Mouse (Mus musculus) heart, embryonic 16.5 days (tissue): ENCODE data around the gene Uri1. TPM values are rescaled to one million over a fixed set of nuclear protein-coding genes. Genes with fewer than 3 reads are reported as not detected.

Experiments
- ATAC-seq: fragments of 200-750 bp; cut with Nextera tagmentation; replicated peaks from 2 replicates; pipeline ENCODE4 v1.8.0; 2017; ENCODE audit warnings: moderate number of reproducible peaks; ENCODE audit not compliant: insufficient read depth, low FRiP score; ENCODE audit errors: extremely low read depth
- H3K27ac ChIP-seq: fragments of 300-500 bp; sonication (generic); 2 replicates; pipeline ENCODE4 v1.5.1; 2014; ENCODE audit warnings: mild to moderate bottlenecking, low read length, control low read depth, moderate library complexity
- H3K27me3 ChIP-seq: fragments of 300-500 bp; sonication (generic); 2 replicates; pipeline ENCODE4 v1.6.1; 2014; ENCODE audit warnings: low read length, mixed read lengths; ENCODE audit not compliant: control insufficient read depth, insufficient read depth
- H3K36me3 ChIP-seq: fragments of 300-500 bp; sonication (generic); 2 replicates; pipeline ENCODE4 v1.6.1; 2014; ENCODE audit not compliant: control insufficient read depth, insufficient read depth
- H3K4me1 ChIP-seq: fragments of 300-500 bp; sonication (generic); 2 replicates; pipeline ENCODE4 v1.6.1; 2014; ENCODE audit warnings: low read length, mixed read lengths; ENCODE audit not compliant: control insufficient read depth, insufficient read depth
- H3K4me2 ChIP-seq: fragments of 300-500 bp; sonication (generic); 2 replicates; pipeline ENCODE4 v1.6.1; 2014; ENCODE audit warnings: low read depth, mild to moderate bottlenecking, control low read depth, low read length
- H3K4me3 ChIP-seq: fragments of 300-500 bp; sonication (generic); 2 replicates; pipeline ENCODE4 v1.5.1; 2014; ENCODE audit warnings: mild to moderate bottlenecking, control low read depth, low read length
- H3K9ac ChIP-seq: fragments of 300-500 bp; sonication (generic); 2 replicates; pipeline ENCODE4 v1.6.1; 2014; ENCODE audit warnings: low read length, control low read depth
- H3K9me3 ChIP-seq: fragments of 300-500 bp; sonication (generic); replicated peaks from 2 replicates; pipeline ENCODE4 v1.6.1; 2016; ENCODE audit warnings: low read length; ENCODE audit not compliant: control insufficient read depth
- WGBS: fragments of 180-500 bp; shearing (Covaris S2); extraction: QIAGEN DNeasy Blood & Tissue Kit; methylation state at CpG from one replicate; pipeline ENCODE4 v1.1.7; 2014; 5-methylcytosine and 5-hydroxymethylcytosine counted together
- polyA plus RNA-seq: library from polyadenylated mRNA; unstranded; fragments of >200 nt; fragmentation: Nextera tagmentation; extraction: Ambion mirVana; gene quantifications from 2 replicates; pipeline ENCODE4 v1.2.1, GENCODE M21; 2015

The Uri1 gene
- polyA plus RNA-seq, 1 experiment from 2014 or later = 29.6 TPM

DNA sequence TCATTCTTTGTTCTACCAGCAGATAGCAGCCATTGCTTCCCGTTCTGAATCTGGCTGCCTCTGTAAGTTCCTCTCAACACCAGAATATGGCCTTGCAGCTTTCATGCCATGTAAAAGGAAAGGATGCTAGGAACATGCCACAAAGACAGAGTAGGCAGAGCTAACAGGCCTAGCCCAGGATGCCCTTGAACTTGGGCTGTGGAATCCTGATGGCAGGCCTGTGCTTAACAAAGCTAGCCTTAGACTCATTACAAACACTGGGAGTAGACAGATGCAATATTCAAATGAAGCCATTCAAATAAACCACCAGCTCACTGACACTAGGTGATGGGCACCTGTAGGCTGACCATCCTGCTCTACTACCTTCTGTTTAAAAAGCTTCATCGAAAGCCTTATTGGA, 30.5 kb downstream of the Uri1 start:
- Histone ChIP-seq H3K36me3 (no peaks in the 10 kb centered on the region), H3K4me1 (peaks cover 4% of the 10 kb centered on the region; the same call in 1 of the 2 replicates), H3K27ac (no peak overlapping the region), H3K4me2 (no peak overlapping the region), H3K27me3 (no peaks in the 10 kb centered on the region), H3K9ac (no peak overlapping the region), H3K4me3 (no peak overlapping the region), H3K9me3 (no peaks in the 10 kb centered on the region)
- no peak for ATAC-seq
- WGBS = 76% methylated on average over 2 of the region's 2 CpGs

GRCm38 (mm10) chr7:37984866-37985265, 38.5 kb downstream of the Uri1 start:
- Histone ChIP-seq H3K27ac (no peak overlapping the region), H3K9me3 (no peaks in the 10 kb centered on the region), H3K4me2 (no peak overlapping the region), H3K9ac (no peak overlapping the region), H3K36me3 (peaks cover 7% of the 10 kb centered on the region), H3K4me1 (0 out of 2 replicates have a peak, but pooled peaks cover 2% of the 10 kb centered on the region), H3K4me3 (no peak overlapping the region), H3K27me3 (no peaks in the 10 kb centered on the region)
- 64% methylated on average over 5 of the region's 5 CpGs for WGBS
- ATAC-seq = no peak

DNA sequence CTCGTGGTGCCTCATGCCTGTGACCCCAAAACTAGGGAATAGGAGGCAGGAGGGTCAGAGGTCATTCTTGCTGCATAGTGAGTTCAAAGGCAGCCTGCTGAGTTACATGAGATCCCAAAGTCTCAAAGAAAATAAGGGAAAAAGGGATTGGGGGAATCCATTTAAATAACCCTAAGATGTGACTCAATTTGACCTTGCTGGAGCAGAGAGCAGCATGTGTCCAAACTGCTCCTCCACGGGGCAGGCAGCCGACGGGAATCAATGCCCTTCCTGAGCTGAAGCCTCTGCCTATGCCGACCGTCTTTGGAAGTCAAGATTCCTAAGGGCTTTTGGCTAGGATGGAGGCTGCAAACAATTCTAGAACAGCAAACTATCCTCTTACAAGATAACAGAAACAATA, 39.9 kb downstream of the Uri1 start:
- H3K4me1 ChIP-seq = 0 out of 2 replicates have a peak, but pooled peaks cover 2% of the 10 kb centered on the region
- 52% methylated on average over 6 of the region's 6 CpGs for WGBS
- H3K9ac ChIP-seq = no peak overlapping the region
- H3K27me3 ChIP-seq = no peaks in the 10 kb centered on the region
- H3K9me3 ChIP-seq = no peaks in the 10 kb centered on the region
- no peak for ATAC-seq
- H3K4me2 ChIP-seq = no peak overlapping the region
- peaks cover 7% of the 10 kb centered on the region for H3K36me3 ChIP-seq
- no peak overlapping the region for H3K4me3 ChIP-seq
- no peak overlapping the region for H3K27ac ChIP-seq

DNA sequence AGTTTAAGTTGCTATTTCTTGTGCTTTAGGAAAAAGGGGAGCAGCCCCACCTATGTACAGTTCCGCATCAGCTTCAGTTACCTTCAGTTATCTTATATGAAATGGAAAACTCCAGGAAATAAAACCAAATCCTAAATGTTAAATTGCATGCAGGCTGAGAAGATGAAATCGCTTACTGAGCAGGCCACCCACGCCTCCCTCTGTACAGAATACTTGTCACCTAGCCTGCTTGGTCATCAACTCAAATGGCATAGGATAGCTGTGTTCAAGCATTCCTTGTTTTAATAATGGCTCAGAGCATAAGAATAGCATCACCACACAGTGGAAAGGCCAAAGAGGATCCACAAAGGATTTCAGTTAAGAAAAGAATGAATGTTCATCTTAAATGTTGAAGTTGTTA, 43.6 kb downstream of the Uri1 start:
- Histone ChIP-seq H3K9me3 (no peaks in the 10 kb centered on the region), H3K4me3 (no peak overlapping the region), H3K4me1 (no peaks in the 10 kb centered on the region), H3K4me2 (no peak overlapping the region), H3K27ac (no peak overlapping the region), H3K27me3 (no peaks in the 10 kb centered on the region), H3K9ac (no peak overlapping the region), H3K36me3 (peaks cover 7% of the 10 kb centered on the region)
- no peak for ATAC-seq
- WGBS = 90% methylated on average over 3 of the region's 3 CpGs

DNA sequence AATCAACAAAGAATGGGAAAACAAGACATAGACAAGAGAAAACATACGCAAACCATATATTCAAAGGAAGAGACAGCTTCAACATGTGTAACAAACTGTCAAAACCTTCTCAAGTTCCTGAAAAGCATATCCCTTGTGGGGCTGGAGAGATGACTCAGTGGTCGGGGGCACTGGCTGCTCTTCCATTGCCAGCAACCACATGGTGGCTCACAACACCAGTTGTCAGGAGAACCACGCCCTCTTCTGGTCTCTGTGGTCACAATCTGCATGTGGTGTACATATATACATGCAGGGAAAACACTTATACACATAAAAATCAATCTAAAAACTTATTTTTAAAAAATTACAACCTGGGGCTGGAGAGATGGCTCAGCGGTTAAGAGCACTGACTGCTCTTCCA, 44.9 kb downstream of the Uri1 start:
- H3K9me3 ChIP-seq = no peaks in the 10 kb centered on the region
- no peak overlapping the region for H3K4me2 ChIP-seq
- H3K9ac ChIP-seq = no peak overlapping the region
- 98% methylated on average over 4 of the region's 4 CpGs for WGBS
- no peak overlapping the region for H3K27ac ChIP-seq
- peaks cover 7% of the 10 kb centered on the region for H3K36me3 ChIP-seq
- no peak overlapping the region for H3K4me3 ChIP-seq
- ATAC-seq = no peak
- no peaks in the 10 kb centered on the region for H3K27me3 ChIP-seq
- H3K4me1 ChIP-seq = no peaks in the 10 kb centered on the region

DNA sequence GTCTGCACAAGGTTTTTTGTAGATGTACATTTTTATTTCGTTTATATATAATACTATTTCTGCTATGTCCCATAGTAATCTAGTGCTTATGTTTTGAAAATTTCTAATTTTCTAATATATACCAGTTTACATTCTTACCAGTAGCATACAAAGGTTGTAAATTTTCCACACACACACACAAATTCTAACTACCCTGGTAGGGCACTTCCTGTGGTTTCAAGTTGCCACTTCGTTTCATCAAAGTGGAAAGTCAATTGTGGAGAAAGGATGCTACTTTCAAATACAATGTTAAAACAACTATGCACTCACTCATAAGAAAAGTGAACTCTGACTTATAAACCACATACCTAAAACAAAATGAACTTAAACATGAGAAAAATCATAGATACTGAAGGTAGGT, 45.7 kb downstream of the Uri1 start:
- Histone ChIP-seq H3K27ac (no peak overlapping the region), H3K4me1 (0 out of 2 replicates have a peak, but pooled peaks cover 2% of the 10 kb centered on the region), H3K9ac (no peak overlapping the region), H3K36me3 (peaks cover 7% of the 10 kb centered on the region), H3K4me2 (no peak overlapping the region), H3K27me3 (no peaks in the 10 kb centered on the region), H3K4me3 (no peak overlapping the region), H3K9me3 (no peaks in the 10 kb centered on the region)
- WGBS = 87% methylated on average over 2 of the region's 2 CpGs
- ATAC-seq = no peak

DNA sequence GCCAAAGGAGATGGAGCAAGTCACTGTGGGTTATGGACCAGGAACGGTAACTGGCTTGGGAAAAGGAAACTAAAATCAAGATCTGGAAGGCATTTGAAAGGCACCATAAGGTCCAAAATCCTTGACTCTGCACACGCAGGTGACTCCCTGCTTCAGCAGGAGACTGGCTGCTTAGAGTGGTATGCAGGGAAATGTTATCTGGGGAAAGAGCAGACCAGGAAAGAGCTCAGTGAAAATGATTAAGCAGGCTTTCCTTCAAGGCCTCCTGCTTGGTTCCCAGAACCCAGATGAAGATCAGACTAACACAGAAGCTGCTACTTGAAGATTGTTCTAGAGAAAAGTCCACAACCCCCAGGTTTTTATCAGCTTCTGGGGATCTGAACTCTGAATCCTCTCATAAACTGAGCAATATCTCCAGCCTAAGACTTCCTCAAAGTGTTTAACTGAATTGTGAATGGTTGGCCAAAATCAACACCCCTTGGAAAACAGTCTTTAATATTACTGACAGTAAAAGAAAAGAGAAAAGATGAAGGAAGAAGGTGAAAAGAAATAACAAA, 50.3 kb downstream of the Uri1 start:
- Histone ChIP-seq H3K27me3 (no peaks in the 10 kb centered on the region), H3K4me3 (no peak overlapping the region), H3K4me2 (no peak overlapping the region), H3K9me3 (no peaks in the 10 kb centered on the region), H3K36me3 (no peaks in the 10 kb centered on the region), H3K27ac (no peak overlapping the region), H3K9ac (no peak overlapping the region), H3K4me1 (peaks cover 11% of the 10 kb centered on the region)
- WGBS = 77% methylated on average over 2 of the region's 2 CpGs
- ATAC-seq = no peak

GRCm38 (mm10) chr7:37972571-37972970, 50.8 kb downstream of the Uri1 start:
- H3K9me3 ChIP-seq = no peaks in the 10 kb centered on the region
- H3K4me2 ChIP-seq = no peak overlapping the region
- H3K4me1 ChIP-seq = peaks cover 11% of the 10 kb centered on the region
- H3K36me3 ChIP-seq = no peaks in the 10 kb centered on the region
- no peak overlapping the region for H3K27ac ChIP-seq
- ATAC-seq = no peak
- no peak overlapping the region for H3K4me3 ChIP-seq
- no peaks in the 10 kb centered on the region for H3K27me3 ChIP-seq
- no peak overlapping the region for H3K9ac ChIP-seq
- 74% methylated on average over 9 of the region's 9 CpGs for WGBS

DNA sequence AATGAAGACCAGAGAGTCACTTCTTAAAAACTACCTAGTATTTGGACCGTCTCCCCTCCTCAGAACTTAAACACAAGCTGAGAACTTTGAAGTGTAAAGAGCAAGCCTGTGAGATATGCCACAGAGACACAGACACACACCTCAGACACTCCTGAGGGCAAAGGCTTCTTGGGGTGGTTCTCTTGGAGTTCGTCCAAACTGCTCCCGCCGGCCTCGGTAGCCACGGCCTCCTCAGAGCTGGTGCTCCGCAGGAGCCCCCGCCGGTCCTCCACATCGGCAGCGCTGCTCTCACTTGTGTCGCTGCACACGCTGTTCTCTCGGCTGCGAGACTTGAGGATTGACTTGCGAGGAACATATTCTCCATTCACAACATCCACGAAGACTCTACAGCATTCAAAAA, 61.0 kb downstream of the Uri1 start:
- Histone ChIP-seq H3K36me3 (peaks cover 32% of the 10 kb centered on the region), H3K9me3 (no peaks in the 10 kb centered on the region), H3K4me1 (no peaks in the 10 kb centered on the region), H3K27me3 (no peaks in the 10 kb centered on the region), H3K9ac (no peak overlapping the region), H3K4me2 (no peak overlapping the region), H3K27ac (no peak overlapping the region), H3K4me3 (no peak overlapping the region)
- WGBS = 88% methylated on average over 17 of the region's 17 CpGs
- no peak for ATAC-seq
